Comparison of ENCODE assay signal across 10 mouse cellular contexts in genomic region chr10:39064732-39065131, GRCm38 (mm10).
DNase-seq lines count a peak whose midpoint lies in the region; ATAC-seq and TF ChIP-seq lines count a peak whose summit lies in the region.
"Had no signal": no experiment of that assay in that cellular context is flagged by ENCODE, and none has a peak within 500 bp of the region (broad histone marks: within the 10 kb centered on the region; RNA-seq: fewer than 3 reads in every experiment).

No protein-coding gene starts in this region.

- H3K79me2 ChIP-seq in MEL (ENCODE audit: control insufficient read depth, insufficient read depth, low read length, poor library complexity) = no peaks in the 10 kb centered on the region

- peaks cover 43% of the 10 kb centered on the region for H3K36me3 ChIP-seq in kidney, embryonic 15.5 days
- H3K36me3 ChIP-seq in MEL (ENCODE audit: control insufficient read depth in 1 of 2, insufficient read depth in 2 of 2, low read length in 2 of 2) = no peaks in the 10 kb centered on the region
- no peaks in the 10 kb centered on the region for H3K36me3 ChIP-seq in thymus, adult 2 months (ENCODE audit: control insufficient read depth, insufficient read depth, low read length)

- H3K9ac ChIP-seq in kidney, embryonic 15.5 days = no peak overlapping the region
- no peak overlapping the region for H3K9ac ChIP-seq in MEL (ENCODE audit: control insufficient read depth, low read depth, low read length, poor library complexity, severe bottlenecking)
- H3K9ac ChIP-seq: heart, embryonic 15.5 days had no signal

- H3K9me3 ChIP-seq in kidney, embryonic 15.5 days (replicated peaks) = no peaks in the 10 kb centered on the region
- H3K9me3 ChIP-seq in MEL (replicated peaks; ENCODE audit: insufficient read depth, low read length) = no peaks in the 10 kb centered on the region
- H3K9me3 ChIP-seq: heart, embryonic 15.5 days had no signal

- peak; percentile 31 for TF ChIP-seq RAD21 in MEL (IDR thresholded peaks at IDR 0.05; ENCODE audit: low read depth, low read length)

- no peak for TF ChIP-seq POLR2A in MEL (IDR thresholded peaks at IDR 0.05; ENCODE audit: control insufficient read depth in 1 of 2, insufficient read depth in 1 of 2, low read depth in 1 of 2, low read length in 2 of 2, poor library complexity in 1 of 2)
- TF ChIP-seq POLR2A in thymus, adult 2 months (IDR thresholded peaks at IDR 0.05; ENCODE audit: control insufficient read depth, extremely low read depth, insufficient read depth, low read length, poor library complexity) = no peak

- no peak overlapping the region for H3K27ac ChIP-seq in kidney, embryonic 15.5 days
- H3K27ac ChIP-seq in MEL (ENCODE audit: control insufficient read depth, low read depth, low read length) = no peak overlapping the region
- H3K27ac ChIP-seq in thymus, adult 2 months (ENCODE audit: control insufficient read depth, insufficient read depth, low read length) = no peak overlapping the region
- H3K27ac ChIP-seq: heart, embryonic 15.5 days had no signal

- H3K4me3 ChIP-seq in kidney, embryonic 15.5 days (replicated peaks) = no peak overlapping the region
- H3K4me3 ChIP-seq in MEL (ENCODE audit: control insufficient read depth in 1 of 2, insufficient read depth in 1 of 2, low read depth in 2 of 2, low read length in 2 of 2) = no peak overlapping the region
- H3K4me3 ChIP-seq in thymus, adult 2 months (ENCODE audit: control insufficient read depth, insufficient read depth, low read length) = no peak overlapping the region
- H3K4me3 ChIP-seq: heart, embryonic 15.5 days; myocyte had no signal

- no peak overlapping the region for H3K4me2 ChIP-seq in kidney, embryonic 15.5 days
- H3K4me2 ChIP-seq: heart, embryonic 15.5 days had no signal

- no peak for TF ChIP-seq EP300 in MEL (IDR thresholded peaks at IDR 0.05; ENCODE audit: low read depth in 1 of 2, low read length in 2 of 2)

- no peaks in the 10 kb centered on the region for H3K4me1 ChIP-seq in kidney, embryonic 15.5 days
- H3K4me1 ChIP-seq in MEL (ENCODE audit: control insufficient read depth in 1 of 2, insufficient read depth in 2 of 2, low read length in 2 of 2) = no peaks in the 10 kb centered on the region
- H3K4me1 ChIP-seq in thymus, adult 2 months (replicated peaks; ENCODE audit: control insufficient read depth, insufficient read depth, low read length) = no peaks in the 10 kb centered on the region
- H3K4me1 ChIP-seq: heart, embryonic 15.5 days had no signal

- H3K27me3 ChIP-seq in kidney, embryonic 15.5 days = no peaks in the 10 kb centered on the region
- H3K27me3 ChIP-seq in MEL (ENCODE audit: control insufficient read depth in 1 of 2, insufficient read depth in 2 of 2, low read length in 2 of 2) = no peaks in the 10 kb centered on the region
- H3K27me3 ChIP-seq in thymus, adult 2 months (ENCODE audit: control insufficient read depth, insufficient read depth, low read length) = no peaks in the 10 kb centered on the region
- H3K27me3 ChIP-seq: heart, embryonic 15.5 days had no signal

- peak; percentile 6 for DNase-seq in kidney, adult 18-20 months
- peak; percentile 23 for DNase-seq in CD4-positive helper T cell, adult 2 months (ENCODE audit: low read depth, low spot score)
- peak; percentile 57 for DNase-seq in MEL (ENCODE audit: low read depth, low spot score)
- peak; percentile 38 for DNase-seq in thymus, adult 2 months
- DNase-seq in frontal cortex, postnatal 36 days (ENCODE audit: low spot score in 2 of 2) = no peak

- 89% methylated on average over 5 of the region's 5 CpGs for WGBS in kidney, embryonic 15.5 days
- WGBS in thymus, adult 2 months = 96% methylated on average over 5 of the region's 5 CpGs

- peak; percentile 21 to 98 (median 86); a peak in 5 of 6 replicates for TF ChIP-seq CTCF in MEL (IDR thresholded peaks at IDR 0.05 in 2 of 3, conservative IDR thresholded peaks at IDR 0.05 in 1 of 3; ENCODE audit: control insufficient read depth in 1 of 3, insufficient read depth in 1 of 3, low read depth in 2 of 3, low read length in 3 of 3, poor library complexity in 1 of 3, severe bottlenecking in 1 of 3)
- peak; percentile 72; the same call in 1 of the 2 replicates for TF ChIP-seq CTCF in thymus, adult 2 months (IDR thresholded peaks at IDR 0.05; ENCODE audit: borderline replicate concordance, control insufficient read depth, extremely low read depth, insufficient read depth, low read length, poor library complexity)

- no peak for ATAC-seq in kidney, embryonic 15.5 days (replicated peaks; ENCODE audit: low FRiP score)
- peak; percentile 80 for ATAC-seq in granulocyte monocyte progenitor cell, adult 5-6 weeks (replicated peaks; ENCODE audit: poor library complexity, severe bottlenecking)
- ATAC-seq in inflammation-experienced regulatory T-cells, adult 6 months = no peak

TF ChIP-seq in MEL, 35 proteins besides CTCF, POLR2A, EP300 and RAD21:
- no peak for TF ChIP-seq BHLHE40 (IDR thresholded peaks at IDR 0.05; ENCODE audit: borderline replicate concordance, low read depth, low read length)
- TF ChIP-seq SMC3 (IDR thresholded peaks at IDR 0.05; ENCODE audit: low read depth, low read length) = peak; percentile 70
- no peak for TF ChIP-seq HCFC1 (IDR thresholded peaks at IDR 0.05; ENCODE audit: low read depth, low read length)
- TF ChIP-seq CHD1 (IDR thresholded peaks at IDR 0.05; ENCODE audit: low read depth, low read length) = no peak
- TF ChIP-seq POLR2AphosphoS5 (IDR thresholded peaks at IDR 0.05; ENCODE audit: borderline replicate concordance, low read depth, low read length) = no peak

Comparison
In these comparisons a context has a peak if more than half of its experiments do, and no peak if none do; other contexts are left out.
1. DNase-seq: peak in kidney, adult 18-20 months (single experiment), CD4-positive helper T cell, adult 2 months (single experiment), MEL (single experiment) and thymus, adult 2 months (single experiment); none in frontal cortex, postnatal 36 days (0 of 2).